Mouse (Mus musculus): ENCODE measurements around the gene Ptpa.

DNA sequence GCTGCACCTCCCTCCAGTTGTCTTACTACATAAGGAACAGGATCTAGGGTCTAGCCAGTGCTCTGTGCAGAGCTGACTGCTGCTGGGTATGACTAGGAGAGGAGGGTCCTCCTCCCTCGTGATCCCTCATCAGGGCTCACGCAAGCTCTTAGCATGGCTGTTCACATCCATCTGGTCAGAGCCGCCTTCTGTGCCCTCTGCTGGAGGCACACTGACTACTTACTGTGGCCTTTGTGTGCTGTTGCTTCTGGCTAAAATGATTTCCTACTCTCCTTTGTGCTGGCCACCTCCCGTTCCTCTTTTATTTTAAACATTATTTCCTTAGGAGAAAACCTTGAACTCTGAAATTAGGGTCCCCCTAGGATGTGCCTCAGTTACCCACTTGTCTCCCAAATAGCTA lies 21.0 kb downstream of the Ptpa start:
- TF ChIP-seq USF1 (IDR thresholded peaks at IDR 0.05; ENCODE audit: low read depth, low read length) (no peak), ZNF384 (IDR thresholded peaks at IDR 0.05; ENCODE audit: low read depth, low read length) (no peak), EP300 (IDR thresholded peaks at IDR 0.05; ENCODE audit: low read length) (no peak), CHD2 (IDR thresholded peaks at IDR 0.05; ENCODE audit: low read length) (no peak), CTCF (conservative IDR thresholded peaks at IDR 0.05 in 1 of 2, IDR thresholded peaks at IDR 0.05 in 1 of 2; ENCODE audit: low read depth in 2 of 2, low read length in 2 of 2) (no peak), ZC3H11A (IDR thresholded peaks at IDR 0.05; ENCODE audit: low read depth, low read length) (no peak), POLR2A (IDR thresholded peaks at IDR 0.05; ENCODE audit: low read depth, low read length) (no peak), E2F4 (IDR thresholded peaks at IDR 0.05; ENCODE audit: insufficient replicate concordance, low read depth, low read length) (no peak), ZMIZ1 (IDR thresholded peaks at IDR 0.05; ENCODE audit: low read depth, low read length) (no peak), RCOR1 (conservative IDR thresholded peaks at IDR 0.05; ENCODE audit: low read depth, low read length) (no peak), NELFE (IDR thresholded peaks at IDR 0.05; ENCODE audit: low read depth, low read length) (no peak), MAX (IDR thresholded peaks at IDR 0.05; ENCODE audit: low read length) (no peak), TCF12 (IDR thresholded peaks at IDR 0.05; ENCODE audit: low read depth, low read length) (no peak)

All from CH12.LX (cell line).